Mouse (Mus musculus) heart, postnatal 0 days (tissue): Measurements from ENCODE around the gene Rab5if. TPM values are rescaled to one million over a fixed set of nuclear protein-coding genes. Genes with fewer than 3 reads are reported as not detected.
"Not testable (repeated sequence)": the region's sequence is repeated elsewhere in the genome, so short reads cannot be mapped to it uniquely, and the experiment has no call there.

ENCODE experiments used
- ATAC-seq: fragments of 200-750 bp; cut with Nextera tagmentation; 2 replicates; pipeline ENCODE4 v1.8.0; 2017; ENCODE audit warnings: low read depth, moderate number of reproducible peaks, moderate library complexity; ENCODE audit not compliant: insufficient read depth
- DNase-seq: peaks from one replicate; pipeline ENCODE4 v3.0.0-alpha.2; 2016; ENCODE audit warnings: low spot score
- H3K27ac ChIP-seq: fragments of 300-500 bp; sonication (generic); 2 replicates; pipeline ENCODE4 v1.5.1; 2014; ENCODE audit warnings: low read depth, mild to moderate bottlenecking
- H3K27me3 ChIP-seq: fragments of 300-500 bp; sonication (generic); 2 replicates; pipeline ENCODE4 v1.6.1; 2014; ENCODE audit warnings: low read length, mixed read lengths; ENCODE audit not compliant: control insufficient read depth, insufficient read depth
- H3K36me3 ChIP-seq: fragments of 300-500 bp; sonication (generic); replicated peaks from 2 replicates; pipeline ENCODE4 v1.6.1; 2014; ENCODE audit warnings: low read length, mixed read lengths; ENCODE audit not compliant: control insufficient read depth, insufficient read depth
- H3K4me1 ChIP-seq: fragments of 300-500 bp; sonication (generic); 2 replicates; pipeline ENCODE4 v1.6.1; 2014; ENCODE audit warnings: antibody characterized with exemption; ENCODE audit not compliant: control insufficient read depth, insufficient read depth
- H3K4me2 ChIP-seq: fragments of 300-500 bp; sonication (generic); 2 replicates; pipeline ENCODE4 v1.6.1; 2014; ENCODE audit warnings: low read depth, mild to moderate bottlenecking, low read length, moderate library complexity
- H3K4me3 ChIP-seq: fragments of 300-500 bp; sonication (generic); 2 replicates; pipeline ENCODE4 v1.5.1; 2014; ENCODE audit warnings: low read depth, low read length
- H3K9ac ChIP-seq: fragments of 300-500 bp; sonication (generic); replicated peaks from 2 replicates; pipeline ENCODE4 v1.6.1; 2014; ENCODE audit warnings: low read depth, low read length, mixed read lengths
- H3K9me3 ChIP-seq: fragments of 300-500 bp; sonication (generic); replicated peaks from 2 replicates; pipeline ENCODE4 v1.6.1; 2016; ENCODE audit warnings: low read length; ENCODE audit not compliant: control insufficient read depth
- CTCF ChIP-seq: IDR thresholded peaks from 2 replicates; pipeline ENCODE4 v1.5.1; 2016; ENCODE audit warnings: antibody characterized with exemption, control low read depth, low read depth
- EP300 ChIP-seq: IDR thresholded peaks from 2 replicates; pipeline ENCODE4 v1.6.1; 2016; ENCODE audit warnings: antibody characterized with exemption, low read depth
- WGBS: fragments of 180-500 bp; shearing (Covaris S2); extraction: QIAGEN DNeasy Blood & Tissue Kit; methylation state at CpG from one replicate; pipeline ENCODE4 v1.1.7; 2014; 5-methylcytosine and 5-hydroxymethylcytosine counted together
- polyA plus RNA-seq: library from polyadenylated mRNA; unstranded; fragments of >200 nt; fragmentation: Nextera tagmentation; extraction: Ambion mirVana; gene quantifications from 2 replicates; pipeline ENCODE4 v1.2.1, GENCODE M21; 2015
- total RNA-seq: library from RNA; depleted of rRNA; stranded (reverse); fragments of >200 nt; gene quantifications from 2 replicates; pipeline ENCODE4 v1.2.3, GENCODE M21; 2014; ENCODE audit warnings: low replicate concordance; rRNA removed

The Rab5if gene
- total RNA-seq (155 and 219 TPM in 2 replicates), polyA plus RNA-seq (186 and 188 TPM in 2 replicates)

DNA sequence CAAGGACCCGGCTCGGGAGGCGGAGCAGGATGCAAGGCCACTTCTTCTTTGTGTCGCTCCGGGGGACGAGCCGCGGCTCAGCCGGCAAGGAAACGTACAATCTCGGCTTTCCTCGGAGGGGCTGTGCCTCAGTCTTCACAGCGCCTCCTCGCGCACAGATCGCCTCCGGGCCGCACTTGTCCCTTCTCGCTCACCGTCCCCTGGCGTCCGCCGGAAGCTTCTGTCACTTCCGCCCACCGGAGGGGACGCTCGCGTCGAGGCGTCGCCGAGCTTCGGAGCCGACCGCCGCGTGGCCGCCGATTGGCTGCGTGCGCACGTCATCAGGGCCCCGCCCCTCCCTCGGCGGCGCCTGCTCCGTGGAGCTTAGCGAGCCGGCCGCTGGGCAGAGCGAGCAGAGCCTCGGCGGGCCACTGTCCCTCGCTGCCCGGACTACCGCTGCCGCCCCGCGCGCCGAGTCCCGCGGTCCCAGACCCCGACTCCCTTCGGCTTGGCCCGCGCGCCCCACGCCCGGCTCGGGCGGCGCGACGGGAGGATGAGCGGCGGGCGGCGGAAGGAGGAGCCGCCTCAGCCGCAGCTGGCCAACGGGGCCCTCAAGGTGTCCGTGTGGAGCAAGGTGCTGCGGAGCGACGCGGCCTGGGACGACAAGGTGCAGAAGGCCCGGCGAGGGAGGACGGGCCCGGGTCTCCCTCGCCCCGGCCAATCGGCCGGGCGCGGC, at the start of gene Rab5if:
TSS of gene Rab5if (plus strand) at position 357 of the 715 bp plus-strand sequence.
- Histone ChIP-seq H3K27ac (peak within 1 kb of the TSS; percentile 95), H3K4me3 (peak within 1 kb of the TSS; percentile 92), H3K4me1 (peaks cover 13% of the 10 kb centered on the region), H3K4me2 (peak within 1 kb of the TSS; percentile 91), H3K9me3 (no peaks in the 10 kb centered on the region), H3K27me3 (no peaks in the 10 kb centered on the region), H3K36me3 (peaks cover 30% of the 10 kb centered on the region), H3K9ac (peak within 1 kb of the TSS; percentile 97)
- peak; percentile 96 for ATAC-seq
- TF ChIP-seq CTCF (peak; percentile 70), EP300 (peak; percentile 87; the same call in 1 of the 2 replicates)
- peak; percentile 95 for DNase-seq
- under 1% methylated on average over 97 of the region's 98 CpGs for WGBS

GRCm38 (mm10) chr2:156814344-156814801, 48.6 kb upstream of the Rab5if start:
- DNase-seq (peak; percentile 65), ATAC-seq (peak; percentile 57)
- Histone ChIP-seq H3K4me2 (no peak overlapping the region), H3K9me3 (no peaks in the 10 kb centered on the region), H3K27ac (peak overlapping the region; percentile 68), H3K4me3 (no peak overlapping the region), H3K27me3 (no peaks in the 10 kb centered on the region), H3K36me3 (no peaks in the 10 kb centered on the region), H3K9ac (no peak overlapping the region), H3K4me1 (peaks cover 10% of the 10 kb centered on the region; the same call in 1 of the 2 replicates)
- TF ChIP-seq EP300: no peak
- TF ChIP-seq CTCF: no peak
- 25% methylated on average over 8 of the region's 8 CpGs for WGBS

DNA sequence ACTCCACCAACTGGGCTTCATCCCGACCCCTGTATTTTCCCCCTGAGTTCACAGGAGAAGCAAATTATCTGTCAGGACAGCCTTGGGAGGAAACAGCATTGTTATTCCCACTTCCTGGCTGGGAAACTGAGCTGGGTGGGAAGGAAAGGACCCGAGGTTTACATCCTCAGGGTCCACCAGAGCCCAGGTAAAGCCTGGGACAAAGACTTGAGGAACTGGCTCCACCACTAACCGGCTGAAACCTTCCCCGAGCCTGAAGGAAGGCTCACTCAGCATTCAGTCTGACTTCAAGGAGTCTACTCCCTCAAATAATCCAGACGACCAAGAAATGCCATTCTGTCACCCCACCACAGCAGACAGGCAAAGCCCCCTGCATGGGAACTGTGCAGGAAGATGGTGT, 48.0 kb upstream of the Rab5if start:
- Histone ChIP-seq H3K4me2 (no peak overlapping the region), H3K9me3 (no peaks in the 10 kb centered on the region), H3K9ac (no peak overlapping the region), H3K4me3 (no peak overlapping the region), H3K27me3 (no peaks in the 10 kb centered on the region), H3K27ac (peak overlapping the region; percentile 68), H3K4me1 (peaks cover 10% of the 10 kb centered on the region; the same call in 1 of the 2 replicates), H3K36me3 (no peaks in the 10 kb centered on the region)
- ATAC-seq: no peak
- WGBS: 43% methylated on average over 5 of the region's 5 CpGs
- DNase-seq: no peak
- no peak for TF ChIP-seq EP300
- TF ChIP-seq CTCF: no peak

DNA sequence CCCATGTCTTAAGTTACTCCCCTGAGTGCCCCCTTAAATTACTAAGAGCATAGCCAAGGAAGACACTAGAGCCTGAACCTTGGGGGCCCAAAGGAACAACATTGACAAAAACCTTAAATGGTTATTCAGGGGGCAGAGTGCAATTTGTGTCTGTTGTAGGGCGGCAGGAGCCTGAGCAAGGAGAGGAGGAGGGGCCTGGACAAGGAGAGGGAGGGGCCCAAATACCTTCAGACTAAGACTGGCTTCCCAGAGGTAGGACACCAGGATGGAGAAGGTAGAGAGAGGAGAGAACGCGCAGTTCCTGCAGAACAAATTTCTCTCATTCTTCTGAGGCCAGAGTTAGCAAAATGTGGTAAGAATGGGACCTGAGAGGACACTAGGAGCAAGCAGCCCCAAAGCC, 47.5 kb upstream of the Rab5if start:
- 80% methylated on average over 3 of the region's 3 CpGs for WGBS
- Histone ChIP-seq H3K4me1 (peaks cover 10% of the 10 kb centered on the region; the same call in 1 of the 2 replicates), H3K9me3 (no peaks in the 10 kb centered on the region), H3K27me3 (no peaks in the 10 kb centered on the region), H3K36me3 (no peaks in the 10 kb centered on the region), H3K27ac (no peak overlapping the region), H3K4me3 (no peak overlapping the region), H3K9ac (no peak overlapping the region), H3K4me2 (no peak overlapping the region)
- TF ChIP-seq CTCF: no peak
- no peak for TF ChIP-seq EP300
- DNase-seq: no peak
- no peak for ATAC-seq

- no peaks in the 10 kb centered on the region for H3K27me3 ChIP-seq
- H3K4me3 ChIP-seq: no peak overlapping the region
- H3K4me1 ChIP-seq: peaks cover 10% of the 10 kb centered on the region; the same call in 1 of the 2 replicates
- 66% methylated on average over 1 of the region's 1 CpGs for WGBS
- TF ChIP-seq EP300 (no peak), CTCF (no peak)
- H3K9me3 ChIP-seq: no peaks in the 10 kb centered on the region
- no peak overlapping the region for H3K4me2 ChIP-seq
- no peak overlapping the region for H3K27ac ChIP-seq
- H3K36me3 ChIP-seq: no peaks in the 10 kb centered on the region
- no peak overlapping the region for H3K9ac ChIP-seq
- DNase-seq (no peak), ATAC-seq (no peak)
Observed at GRCm38 (mm10) chr2:156816116-156816515, 46.8 kb upstream of the Rab5if start.

GRCm38 (mm10) chr2:156825128-156825527, 37.8 kb upstream of the Rab5if start:
- not testable (repeated sequence) for H3K27me3 ChIP-seq, H3K27ac ChIP-seq, H3K4me3 ChIP-seq, ATAC-seq, H3K9me3 ChIP-seq, H3K9ac ChIP-seq, H3K4me1 ChIP-seq, H3K36me3 ChIP-seq, DNase-seq, H3K4me2 ChIP-seq
- 0 out of 2 replicates have a peak, but pooled peaks have one; percentile 8 for TF ChIP-seq CTCF
- 97% methylated on average over 5 of the region's 6 CpGs for WGBS
